Mouse (Mus musculus) stomach, embryonic 16.5 days (tissue): ENCODE data around the gene Lkaaear1. TPM values are rescaled to one million over a fixed set of nuclear protein-coding genes. Genes with fewer than 3 reads are reported as not detected.

Experiments
- ATAC-seq: fragments of 200-750 bp; cut with Nextera tagmentation; 2 replicates; pipeline ENCODE4 v1.8.0; 2017; ENCODE audit warnings: moderate number of reproducible peaks, moderate TSS enrichment; ENCODE audit not compliant: insufficient read depth, low FRiP score
- H3K27ac ChIP-seq: fragments of 300-500 bp; sonication (generic); 2 replicates; pipeline ENCODE4 v1.5.1; 2014; ENCODE audit warnings: low read length
- H3K27me3 ChIP-seq: fragments of 300-500 bp; sonication (generic); 2 replicates; pipeline ENCODE4 v1.6.1; 2014; ENCODE audit warnings: low read length, control low read depth, mixed read lengths; ENCODE audit not compliant: control insufficient read depth, insufficient read depth
- H3K36me3 ChIP-seq: fragments of 300-500 bp; sonication (generic); 2 replicates; pipeline ENCODE4 v1.6.1; 2014; ENCODE audit warnings: low read length; ENCODE audit not compliant: control insufficient read depth, insufficient read depth
- H3K4me1 ChIP-seq: fragments of 300-500 bp; sonication (generic); 2 replicates; pipeline ENCODE4 v1.6.1; 2014; ENCODE audit warnings: low read length, control low read depth, mixed read lengths; ENCODE audit not compliant: control insufficient read depth, insufficient read depth
- H3K4me2 ChIP-seq: fragments of 300-500 bp; sonication (generic); 2 replicates; pipeline ENCODE4 v1.6.1; 2014; ENCODE audit warnings: low read depth, low read length, mixed read lengths
- H3K4me3 ChIP-seq: fragments of 300-500 bp; sonication (generic); replicated peaks from 2 replicates; pipeline ENCODE4 v1.5.1; 2014; ENCODE audit warnings: mild to moderate bottlenecking, low read length
- H3K9ac ChIP-seq: fragments of 300-500 bp; sonication (generic); 2 replicates; pipeline ENCODE4 v1.6.1; 2014; ENCODE audit warnings: low read length
- H3K9me3 ChIP-seq: fragments of 300-500 bp; sonication (generic); replicated peaks from 2 replicates; pipeline ENCODE4 v1.6.1; 2016; ENCODE audit warnings: low read length, control low read depth; ENCODE audit not compliant: control insufficient read depth
- WGBS: fragments of 180-500 bp; shearing (Covaris S2); extraction: QIAGEN DNeasy Blood & Tissue Kit; methylation state at CpG from one replicate; pipeline ENCODE4 v1.1.7; 2014; 5-methylcytosine and 5-hydroxymethylcytosine counted together
- polyA plus RNA-seq: library from polyadenylated mRNA; unstranded; fragments of >200 nt; fragmentation: Nextera tagmentation; extraction: Ambion mirVana; gene quantifications from 2 replicates; pipeline ENCODE4 v1.2.1, GENCODE M21; 2015

Gene Lkaaear1
- polyA plus RNA-seq, 1 experiment from 2014 or later: not detected

DNA sequence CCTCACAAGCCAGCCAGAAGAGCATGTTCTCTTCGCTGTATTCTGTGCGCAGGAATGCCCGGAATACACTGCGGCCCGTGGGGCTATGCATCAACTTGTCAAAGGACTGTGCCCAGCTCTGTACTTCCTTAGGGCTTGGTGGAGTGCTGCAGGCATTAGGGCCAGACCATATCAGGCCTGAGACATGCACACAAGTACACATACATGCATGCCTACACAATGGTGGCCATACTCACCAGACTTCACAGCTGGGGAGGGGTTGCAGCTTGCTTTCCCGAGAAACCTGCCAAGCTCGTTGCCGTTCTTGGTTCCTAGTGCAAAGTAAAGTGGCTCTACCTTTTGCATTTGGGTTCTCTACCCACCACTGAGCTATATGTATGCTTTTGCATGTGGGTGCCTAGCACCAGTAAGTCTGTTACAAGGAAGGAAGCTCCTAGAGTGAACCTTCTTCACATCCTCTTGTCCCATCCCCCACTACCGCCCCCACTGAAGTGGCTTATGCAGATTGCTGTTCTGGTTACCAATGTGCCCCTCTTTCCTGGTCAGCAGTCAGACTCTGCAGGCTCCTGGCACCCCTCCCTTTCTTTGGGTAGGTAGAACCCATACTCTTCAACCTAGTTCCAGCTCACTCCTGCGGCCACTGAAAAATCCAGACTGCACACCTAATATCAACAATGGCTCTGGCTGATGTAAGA, 8.6 kb downstream of the Lkaaear1 start:
- ATAC-seq: no peak

DNA sequence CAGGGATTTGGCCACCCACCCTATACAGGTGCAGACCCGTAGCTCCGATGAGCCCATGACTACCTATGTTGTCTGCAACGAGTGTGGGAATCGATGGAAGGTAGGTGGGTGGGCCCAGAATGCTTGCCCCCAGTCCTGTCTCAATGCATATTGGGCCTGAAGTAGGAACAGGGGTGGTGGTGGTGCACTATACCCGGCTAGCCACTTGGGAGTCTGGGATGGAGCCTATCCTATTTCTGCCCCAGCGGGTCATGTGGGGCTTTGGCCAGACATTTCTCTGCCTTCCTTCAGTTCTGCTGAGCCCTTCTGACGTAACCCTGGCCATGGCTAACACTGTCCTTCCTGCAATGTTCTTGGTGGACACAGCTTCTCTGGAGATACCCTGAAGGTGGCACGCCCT, 10.7 kb downstream of the Lkaaear1 start:
- WGBS: 92% methylated on average over 8 of the region's 8 CpGs
- H3K9ac ChIP-seq: no peak overlapping the region
- no peak overlapping the region for H3K27ac ChIP-seq
- peaks cover 11% of the 10 kb centered on the region; the same call in 1 of the 2 replicates for H3K36me3 ChIP-seq
- H3K4me1 ChIP-seq: 0 out of 2 replicates have a peak, but pooled peaks cover 4% of the 10 kb centered on the region
- no peak for ATAC-seq
- H3K27me3 ChIP-seq: no peaks in the 10 kb centered on the region
- H3K4me2 ChIP-seq: no peak overlapping the region
- no peaks in the 10 kb centered on the region for H3K9me3 ChIP-seq
- no peak overlapping the region for H3K4me3 ChIP-seq

More for the DNA sequence above, 8.6 kb downstream of the Lkaaear1 start:
- 85% methylated on average over 10 of the region's 10 CpGs for WGBS
- H3K9ac ChIP-seq: no peak overlapping the region
- no peaks in the 10 kb centered on the region for H3K9me3 ChIP-seq
- no peak overlapping the region for H3K27ac ChIP-seq
- no peak overlapping the region for H3K4me3 ChIP-seq
- H3K27me3 ChIP-seq: no peaks in the 10 kb centered on the region
- no peak overlapping the region for H3K4me2 ChIP-seq
- H3K36me3 ChIP-seq: peaks cover 11% of the 10 kb centered on the region; the same call in 1 of the 2 replicates
- H3K4me1 ChIP-seq: 0 out of 2 replicates have a peak, but pooled peaks cover 11% of the 10 kb centered on the region

DNA sequence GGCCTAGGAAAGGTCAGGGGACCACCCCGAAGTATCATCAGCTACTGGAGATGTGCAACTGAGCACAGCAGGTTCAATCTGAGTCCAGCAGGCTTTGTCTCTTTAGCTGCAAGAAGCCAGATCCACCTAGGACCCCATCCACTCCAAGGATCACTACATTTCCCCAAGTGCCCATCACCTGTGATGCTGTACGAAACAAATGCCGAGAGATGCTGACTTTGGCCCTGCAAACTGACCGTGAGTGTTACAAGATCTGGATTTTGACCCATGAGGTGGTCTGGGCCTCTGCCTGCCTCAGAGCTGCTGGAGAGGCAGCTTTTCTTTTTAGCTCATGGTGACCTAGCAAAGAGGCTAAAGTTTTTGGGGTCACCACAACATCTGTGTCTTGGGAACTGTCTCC, 12.6 kb downstream of the Lkaaear1 start:
- H3K27me3 ChIP-seq: no peaks in the 10 kb centered on the region
- H3K9me3 ChIP-seq: no peaks in the 10 kb centered on the region
- no peak overlapping the region for H3K27ac ChIP-seq
- peaks cover 10% of the 10 kb centered on the region for H3K4me1 ChIP-seq
- no peak for ATAC-seq
- H3K9ac ChIP-seq: no peak overlapping the region
- 93% methylated on average over 4 of the region's 4 CpGs for WGBS
- H3K4me2 ChIP-seq: no peak overlapping the region
- H3K36me3 ChIP-seq: peaks cover 11% of the 10 kb centered on the region; the same call in 1 of the 2 replicates
- no peak overlapping the region for H3K4me3 ChIP-seq

DNA sequence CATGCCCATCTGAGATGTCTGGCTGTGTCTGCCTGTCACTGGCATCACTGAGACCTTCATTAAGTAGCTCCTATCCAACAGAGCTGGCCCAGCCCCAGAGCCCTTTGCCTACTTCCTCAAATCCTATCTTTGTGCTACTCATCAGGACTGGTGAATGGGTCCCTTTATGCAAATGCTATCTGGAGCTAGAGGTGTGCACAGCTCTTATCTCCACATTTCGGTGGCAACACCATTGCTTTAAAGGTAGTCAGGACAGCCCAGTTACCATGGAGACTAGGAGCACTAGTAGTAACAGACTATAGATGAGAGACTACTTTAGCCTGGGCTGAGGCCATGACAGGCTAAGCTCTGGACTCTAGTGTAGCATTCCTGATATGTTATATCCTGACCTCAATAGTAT, 13.5 kb downstream of the Lkaaear1 start:
- Histone ChIP-seq H3K36me3 (peaks cover 11% of the 10 kb centered on the region; the same call in 1 of the 2 replicates), H3K4me3 (no peak overlapping the region), H3K9me3 (no peaks in the 10 kb centered on the region), H3K9ac (no peak overlapping the region), H3K27ac (no peak overlapping the region), H3K4me2 (no peak overlapping the region), H3K4me1 (peaks cover 12% of the 10 kb centered on the region), H3K27me3 (no peaks in the 10 kb centered on the region)
- WGBS: 59% methylated on average over 1 of the region's 1 CpGs
- ATAC-seq: no peak

DNA sequence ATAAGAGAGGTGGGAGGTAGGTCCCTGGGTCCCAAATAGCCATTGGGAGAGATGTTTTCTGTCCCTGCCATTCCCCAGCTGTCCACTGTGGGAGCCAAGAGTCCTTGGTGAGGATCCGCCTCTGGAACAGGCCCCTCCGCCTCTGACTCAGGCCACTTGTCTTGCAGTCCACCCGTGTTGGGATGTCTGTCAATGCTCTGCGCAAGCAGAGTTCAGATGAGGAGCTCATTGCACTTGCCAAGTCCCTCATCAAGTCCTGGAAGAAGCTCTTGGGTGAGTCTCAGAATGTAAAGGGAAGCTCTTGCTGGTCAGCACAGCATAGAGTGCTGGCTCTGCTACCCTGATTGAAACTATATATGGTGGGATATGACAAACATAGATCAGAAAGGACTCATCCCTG, 14.9 kb downstream of the Lkaaear1 start:
- H3K9me3 ChIP-seq: no peaks in the 10 kb centered on the region
- H3K27me3 ChIP-seq: no peaks in the 10 kb centered on the region
- peaks cover 11% of the 10 kb centered on the region; the same call in 1 of the 2 replicates for H3K36me3 ChIP-seq
- WGBS: 62% methylated on average over 4 of the region's 4 CpGs
- no peak overlapping the region for H3K4me3 ChIP-seq
- no peak for ATAC-seq
- no peak overlapping the region for H3K27ac ChIP-seq
- H3K4me1 ChIP-seq: peaks cover 16% of the 10 kb centered on the region
- no peak overlapping the region for H3K9ac ChIP-seq
- no peak overlapping the region for H3K4me2 ChIP-seq

DNA sequence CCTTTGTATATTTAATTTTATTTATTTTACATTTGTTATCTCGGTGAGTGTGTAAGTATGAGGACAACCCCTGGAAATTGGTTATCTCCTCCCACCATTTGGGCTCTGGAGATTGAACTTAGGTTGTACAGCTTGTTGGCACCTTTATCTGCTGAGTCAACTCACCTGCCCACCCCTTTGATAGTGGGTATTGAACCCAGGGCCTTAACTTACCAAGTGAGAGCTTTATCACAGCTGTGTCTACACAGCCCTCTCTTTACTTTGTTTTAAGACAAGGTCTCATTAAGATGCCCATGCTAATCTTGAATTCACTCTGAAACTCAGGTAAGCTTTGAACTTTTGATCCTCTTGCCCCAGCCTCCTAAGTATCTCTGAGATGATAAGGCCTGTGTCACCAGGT, 16.3 kb downstream of the Lkaaear1 start:
- Histone ChIP-seq H3K4me3 (no peak overlapping the region), H3K4me1 (peaks cover 16% of the 10 kb centered on the region), H3K9ac (no peak overlapping the region), H3K27me3 (no peaks in the 10 kb centered on the region), H3K36me3 (peaks cover 11% of the 10 kb centered on the region; the same call in 1 of the 2 replicates), H3K9me3 (no peaks in the 10 kb centered on the region), H3K4me2 (no peak overlapping the region), H3K27ac (no peak overlapping the region)
- 0 out of 2 replicates have a peak, but pooled peaks have one; percentile 12 for ATAC-seq
- WGBS: 47% methylated on average over 1 of the region's 1 CpGs

DNA sequence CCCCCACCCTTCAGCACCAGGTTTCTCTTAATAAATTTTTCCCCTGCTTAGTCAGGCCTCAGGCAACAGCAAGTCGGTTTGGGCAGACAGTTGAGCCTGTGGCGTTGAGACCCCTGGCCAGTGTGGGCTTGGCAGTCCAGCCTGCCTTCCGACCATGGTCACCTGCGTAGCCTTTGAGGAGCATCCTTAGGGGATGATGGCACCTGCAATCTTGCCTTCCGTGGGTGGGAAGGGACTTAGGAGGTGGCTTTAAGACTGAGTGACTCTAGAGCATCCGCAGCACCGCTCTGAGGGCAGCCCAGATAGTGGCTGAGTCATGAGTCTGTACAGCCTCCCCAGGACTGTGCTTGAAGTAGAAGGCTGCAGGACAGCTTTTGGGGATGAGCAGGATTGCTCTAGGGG, 17.5 kb downstream of the Lkaaear1 start:
- H3K4me2 ChIP-seq: peak overlapping the region; percentile 88
- peak overlapping the region; percentile 93 for H3K9ac ChIP-seq
- H3K4me1 ChIP-seq: peaks cover 16% of the 10 kb centered on the region
- 14% methylated on average over 7 of the region's 7 CpGs for WGBS
- peak overlapping the region; percentile 78 for H3K4me3 ChIP-seq
- no peaks in the 10 kb centered on the region for H3K9me3 ChIP-seq
- ATAC-seq: no peak
- H3K36me3 ChIP-seq: peaks cover under 1% of the 10 kb centered on the region; the same call in 1 of the 2 replicates
- H3K27me3 ChIP-seq: no peaks in the 10 kb centered on the region
- 0 out of 2 replicates have a peak overlapping the region, but pooled peaks have one; percentile 23 for H3K27ac ChIP-seq

DNA sequence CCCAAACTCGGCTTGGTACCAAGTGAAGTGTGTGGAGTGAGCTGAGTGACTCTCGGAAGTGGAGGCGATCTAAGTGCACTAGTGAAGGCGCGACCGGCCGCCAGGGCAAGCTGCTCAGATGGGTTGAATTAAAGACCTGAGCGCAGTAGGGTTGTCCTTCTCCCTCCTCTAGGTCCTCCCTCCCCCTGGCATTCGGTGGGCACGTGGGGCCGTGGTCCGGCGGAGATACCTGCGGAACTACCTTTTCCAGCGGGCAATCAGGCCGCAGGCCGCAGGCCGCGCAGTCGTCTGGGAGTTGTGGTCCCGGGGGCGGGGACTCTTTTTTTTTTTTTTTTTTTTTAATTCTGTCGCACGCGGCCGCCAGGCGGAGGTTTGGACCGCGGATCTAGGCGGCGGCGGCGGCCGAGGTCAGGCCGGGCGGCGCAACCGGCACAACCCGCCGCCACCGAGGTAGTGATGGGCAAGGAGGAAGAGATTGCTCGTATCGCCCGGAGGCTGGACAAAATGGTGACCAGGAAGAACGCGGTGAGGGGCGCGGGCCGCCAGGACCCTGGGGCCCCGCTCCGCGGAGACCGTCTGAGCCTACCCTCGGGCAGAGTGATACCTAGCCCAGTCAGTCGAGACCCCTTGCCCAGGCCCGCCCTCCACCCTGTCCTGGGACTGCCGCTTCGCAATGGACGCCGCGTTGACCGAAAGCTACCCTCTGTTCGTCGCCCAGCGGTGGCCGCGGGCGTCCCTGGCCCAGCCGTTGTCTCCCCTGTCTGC, 18.1 kb downstream of the Lkaaear1 start, which contains the start of gene Tcea2:
Tcea2 (plus strand) TSS at position 360 of the 765 bp plus-strand sequence.
- H3K4me2 ChIP-seq: peak within 1 kb of the TSS; percentile 88
- under 1% methylated on average over 68 of the region's 69 CpGs for WGBS

DNA sequence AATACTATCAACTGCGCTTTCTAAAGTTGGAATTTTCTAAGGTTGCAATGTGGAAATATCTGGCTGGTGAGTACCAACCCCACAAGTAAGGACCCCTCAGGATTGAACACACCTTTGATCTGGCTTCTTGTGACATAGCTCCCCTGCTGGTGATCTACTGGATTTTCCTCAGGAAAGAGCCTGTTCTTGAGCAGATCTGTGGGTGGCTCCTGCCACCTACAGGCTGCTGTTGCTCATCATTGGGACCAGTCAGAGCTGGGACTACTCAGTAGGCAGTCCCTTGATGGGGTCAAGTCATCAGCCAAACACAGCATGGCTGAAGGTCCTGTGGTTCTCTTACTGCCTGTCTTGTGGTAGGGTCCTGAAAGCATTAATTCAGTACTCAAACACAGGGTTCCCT, 19.5 kb downstream of the Lkaaear1 start:
- Histone ChIP-seq H3K4me2 (no peak overlapping the region), H3K27me3 (0 out of 2 replicates have a peak, but pooled peaks cover 4% of the 10 kb centered on the region), H3K4me1 (peaks cover 16% of the 10 kb centered on the region), H3K9me3 (no peaks in the 10 kb centered on the region), H3K27ac (no peak overlapping the region), H3K9ac (no peak overlapping the region), H3K36me3 (no peaks in the 10 kb centered on the region), H3K4me3 (no peak overlapping the region)
- ATAC-seq: peak; percentile 76
- WGBS: 52% methylated on average over 1 of the region's 1 CpGs

More for the DNA sequence above, 18.1 kb downstream of the Lkaaear1 start, which contains the start of gene Tcea2:
- Histone ChIP-seq H3K27me3 (no peaks in the 10 kb centered on the region), H3K4me1 (peaks cover 16% of the 10 kb centered on the region), H3K4me3 (peak within 1 kb of the TSS; percentile 78), H3K27ac (peak within 1 kb of the TSS; percentile 36), H3K9me3 (no peaks in the 10 kb centered on the region), H3K36me3 (no peaks in the 10 kb centered on the region), H3K9ac (peak within 1 kb of the TSS; percentile 93)
- ATAC-seq: peak; percentile 19
